Mouse (Mus musculus) neural tube, embryonic 11.5 days (tissue): ENCODE measurements at regions not wholly inside any gene's neighbourhood (a gene's known extent, or its start where the extent isn't known, plus 50 kb on each side); places are given as distances from the start of the nearest gene placed in this dataset.
"Not testable (repeated sequence)": the region's sequence is repeated elsewhere in the genome, so short reads cannot be mapped to it uniquely, and the experiment has no call there.

Experiments
- ATAC-seq: fragments of 200-750 bp; cut with Nextera tagmentation; 2 replicates; pipeline ENCODE4 v1.8.0; 2017; ENCODE audit warnings: moderate number of reproducible peaks, mild to moderate bottlenecking, moderate TSS enrichment, moderate library complexity; ENCODE audit not compliant: insufficient read depth, low FRiP score, low TSS enrichment
- DNase-seq: peaks from one replicate; pipeline ENCODE4 v3.0.0-alpha.2; 2015; ENCODE audit warnings: low spot score
- H3K27ac ChIP-seq: fragments of 300-500 bp; sonication (generic); 2 replicates; pipeline ENCODE4 v1.5.1; 2014; ENCODE audit warnings: low read depth, mild to moderate bottlenecking, low read length
- H3K27me3 ChIP-seq: fragments of 300-500 bp; sonication (generic); 2 replicates; pipeline ENCODE4 v1.6.1; 2014; ENCODE audit warnings: mild to moderate bottlenecking, low read length, mixed read lengths; ENCODE audit not compliant: control insufficient read depth, insufficient read depth
- H3K36me3 ChIP-seq: fragments of 300-500 bp; sonication (generic); 2 replicates; pipeline ENCODE4 v1.6.1; 2014; ENCODE audit warnings: mild to moderate bottlenecking, low read length, moderate library complexity, mixed read lengths; ENCODE audit not compliant: control insufficient read depth, insufficient read depth
- H3K4me1 ChIP-seq: fragments of 300-500 bp; sonication (generic); 2 replicates; pipeline ENCODE4 v1.6.1; 2014; ENCODE audit warnings: low read length, mixed read lengths; ENCODE audit not compliant: control insufficient read depth, insufficient read depth
- H3K4me2 ChIP-seq: fragments of 300-500 bp; sonication (generic); 2 replicates; pipeline ENCODE4 v1.6.1; 2014; ENCODE audit warnings: low read depth, mild to moderate bottlenecking, moderate library complexity
- H3K4me3 ChIP-seq: fragments of 300-500 bp; sonication (generic); 2 replicates; pipeline ENCODE4 v1.5.1; 2014; ENCODE audit warnings: low read depth, low read length
- H3K9ac ChIP-seq: fragments of 300-500 bp; sonication (generic); 2 replicates; pipeline ENCODE4 v1.6.1; 2014; ENCODE audit warnings: mild to moderate bottlenecking, low read length
- H3K9me3 ChIP-seq: fragments of 300-500 bp; sonication (generic); 2 replicates; pipeline ENCODE4 v1.6.1; 2016; ENCODE audit warnings: low read length; ENCODE audit not compliant: control insufficient read depth
- WGBS: fragments of 180-500 bp; shearing (Covaris S2); extraction: QIAGEN DNeasy Blood & Tissue Kit; methylation state at CpG from one replicate; pipeline ENCODE4 v1.1.7; 2014; 5-methylcytosine and 5-hydroxymethylcytosine counted together

GRCm38 (mm10) chr10:27761402-27761801 is 141.8 kb upstream of the Lama2 start:
- no peak overlapping the region for H3K4me3 ChIP-seq
- 7% methylated on average over 3 of the region's 3 CpGs for WGBS
- DNase-seq (peak; percentile 18), ATAC-seq (no peak)
- no peak overlapping the region for H3K4me2 ChIP-seq
- no peaks in the 10 kb centered on the region for H3K9me3 ChIP-seq
- no peak overlapping the region for H3K9ac ChIP-seq
- no peaks in the 10 kb centered on the region for H3K36me3 ChIP-seq
- no peaks in the 10 kb centered on the region for H3K4me1 ChIP-seq
- H3K27ac ChIP-seq: no peak overlapping the region
- no peaks in the 10 kb centered on the region for H3K27me3 ChIP-seq

GRCm38 (mm10) chr10:27802368-27802767 is 182.8 kb upstream of the Lama2 start:
- no peaks in the 10 kb centered on the region for H3K36me3 ChIP-seq
- no peak overlapping the region for H3K27ac ChIP-seq
- no peaks in the 10 kb centered on the region for H3K4me1 ChIP-seq
- no peak overlapping the region for H3K9ac ChIP-seq
- no peaks in the 10 kb centered on the region for H3K27me3 ChIP-seq
- ATAC-seq (no peak), DNase-seq (no peak)
- no peak overlapping the region for H3K4me3 ChIP-seq
- no peak overlapping the region for H3K4me2 ChIP-seq
- WGBS: 55% methylated on average over 1 of the region's 1 CpGs
- H3K9me3 ChIP-seq: no peaks in the 10 kb centered on the region

- DNase-seq (no peak), ATAC-seq (peak; percentile 9; the same call in 1 of the 2 replicates)
- H3K27me3 ChIP-seq: no peaks in the 10 kb centered on the region
- no peak overlapping the region for H3K4me2 ChIP-seq
- 66% methylated on average over 2 of the region's 2 CpGs for WGBS
- no peak overlapping the region for H3K27ac ChIP-seq
- no peaks in the 10 kb centered on the region for H3K36me3 ChIP-seq
- H3K4me3 ChIP-seq: no peak overlapping the region
- H3K9me3 ChIP-seq: no peaks in the 10 kb centered on the region
- H3K9ac ChIP-seq: no peak overlapping the region
- H3K4me1 ChIP-seq: no peaks in the 10 kb centered on the region
Observed at GRCm38 (mm10) chr10:27809539-27809938, 190.0 kb upstream of the Lama2 start.

DNA sequence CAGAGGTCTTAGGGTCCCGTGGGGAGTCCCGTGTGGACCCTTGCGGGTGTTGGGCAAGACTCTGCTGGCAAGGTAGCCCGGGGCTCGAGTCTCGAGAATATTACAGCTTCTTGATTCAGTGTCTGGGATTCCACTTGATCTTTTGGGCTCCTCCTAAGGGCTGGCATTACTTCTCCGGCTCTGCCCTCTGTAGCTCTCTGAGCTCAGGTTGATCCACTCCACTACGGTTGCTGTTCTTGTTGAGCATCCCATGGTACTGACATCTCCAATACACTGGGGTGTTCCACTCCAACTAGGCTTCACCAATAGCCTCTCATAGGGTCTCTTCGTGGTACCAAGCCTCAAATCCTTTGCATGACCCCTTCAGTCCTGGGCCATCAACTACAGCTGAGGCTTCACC is 206.1 kb upstream of the Lama2 start:
- not testable (repeated sequence) for H3K4me3 ChIP-seq, H3K27me3 ChIP-seq, H3K4me1 ChIP-seq, H3K4me2 ChIP-seq, ATAC-seq, DNase-seq, H3K9me3 ChIP-seq, H3K9ac ChIP-seq, H3K36me3 ChIP-seq, H3K27ac ChIP-seq
- 92% methylated on average over 6 of the region's 9 CpGs for WGBS

GRCm38 (mm10) chr10:27828346-27828745 is 208.8 kb upstream of the Lama2 start:
- Histone ChIP-seq H3K9me3 (no peaks in the 10 kb centered on the region), H3K4me1 (no peaks in the 10 kb centered on the region), H3K27ac (no peak overlapping the region), H3K36me3 (no peaks in the 10 kb centered on the region), H3K4me2 (no peak overlapping the region), H3K4me3 (no peak overlapping the region), H3K9ac (no peak overlapping the region), H3K27me3 (no peaks in the 10 kb centered on the region)
- 82% methylated on average over 1 of the region's 1 CpGs for WGBS
- no peak for ATAC-seq
- no peak for DNase-seq

- no peaks in the 10 kb centered on the region for H3K4me1 ChIP-seq
- ATAC-seq (no peak), DNase-seq (no peak)
- no peaks in the 10 kb centered on the region for H3K27me3 ChIP-seq
- no peak overlapping the region for H3K27ac ChIP-seq
- 94% methylated on average over 1 of the region's 1 CpGs for WGBS
- H3K9ac ChIP-seq: no peak overlapping the region
- no peak overlapping the region for H3K4me2 ChIP-seq
- H3K9me3 ChIP-seq: no peaks in the 10 kb centered on the region
- no peak overlapping the region for H3K4me3 ChIP-seq
- no peaks in the 10 kb centered on the region for H3K36me3 ChIP-seq
Observed at GRCm38 (mm10) chr10:27838666-27839065, 219.1 kb upstream of the Lama2 start.

- no peak for DNase-seq
- Histone ChIP-seq H3K9me3 (no peaks in the 10 kb centered on the region), H3K4me2 (no peak overlapping the region), H3K4me3 (no peak overlapping the region), H3K9ac (no peak overlapping the region), H3K4me1 (no peaks in the 10 kb centered on the region), H3K36me3 (no peaks in the 10 kb centered on the region), H3K27ac (no peak overlapping the region), H3K27me3 (no peaks in the 10 kb centered on the region)
- 83% methylated on average over 5 of the region's 5 CpGs for WGBS
- ATAC-seq: no peak
Observed at GRCm38 (mm10) chr10:27841042-27841709, 221.6 kb upstream of the Lama2 start.

DNA sequence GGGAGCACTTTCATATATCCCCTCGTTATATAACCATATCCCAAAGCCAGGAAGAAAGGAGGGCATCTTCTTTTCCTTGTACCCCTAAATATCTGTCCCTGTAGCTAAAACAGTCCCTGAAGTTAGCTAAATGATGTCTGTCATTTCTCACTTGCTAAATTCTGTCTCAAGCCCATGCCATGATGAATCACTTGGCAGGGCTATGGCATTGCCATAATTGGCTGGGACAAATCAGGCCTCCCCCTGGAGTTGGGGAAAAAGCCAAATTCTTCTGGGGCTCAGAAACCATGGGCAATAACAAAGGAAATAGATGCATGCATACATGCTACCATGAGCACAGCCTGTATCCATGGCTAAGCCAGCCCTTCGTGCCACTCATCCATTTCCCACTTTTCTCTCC is 223.5 kb upstream of the Lama2 start:
- H3K9me3 ChIP-seq: no peaks in the 10 kb centered on the region
- WGBS: 91% methylated on average over 2 of the region's 2 CpGs

DNA sequence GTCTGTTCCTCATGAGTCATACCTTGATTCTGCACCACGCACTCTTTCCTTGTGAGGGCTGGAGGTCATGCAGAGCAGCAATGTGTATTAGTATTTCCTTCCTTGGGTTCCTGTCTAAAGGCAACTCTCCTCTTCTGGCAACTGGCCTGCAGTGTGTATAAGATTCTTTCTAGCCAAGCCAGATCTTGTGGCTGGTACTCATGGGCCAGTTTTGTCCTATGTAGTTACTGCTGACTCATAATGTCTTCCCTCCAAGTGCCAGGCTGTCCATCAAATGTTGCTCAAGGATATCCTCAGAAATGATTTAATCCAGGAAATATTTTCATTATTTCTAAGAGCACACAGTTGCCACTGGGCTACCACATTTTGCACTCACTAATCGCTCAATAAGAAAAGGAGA is 211.0 kb upstream of the Ptprk start:
- Histone ChIP-seq H3K4me3 (no peak overlapping the region), H3K36me3 (no peaks in the 10 kb centered on the region), H3K4me1 (no peaks in the 10 kb centered on the region), H3K4me2 (no peak overlapping the region), H3K27me3 (no peaks in the 10 kb centered on the region), H3K27ac (no peak overlapping the region), H3K9ac (no peak overlapping the region), H3K9me3 (no peaks in the 10 kb centered on the region)
- DNase-seq (no peak), ATAC-seq (no peak)
- 78% methylated on average over 2 of the region's 2 CpGs for WGBS

More for the DNA sequence above, 223.5 kb upstream of the Lama2 start:
- no peak for DNase-seq
- no peak for ATAC-seq
- Histone ChIP-seq H3K4me2 (no peak overlapping the region), H3K4me3 (no peak overlapping the region), H3K36me3 (no peaks in the 10 kb centered on the region), H3K27ac (no peak overlapping the region), H3K4me1 (no peaks in the 10 kb centered on the region), H3K27me3 (no peaks in the 10 kb centered on the region), H3K9ac (no peak overlapping the region)
